Mouse (Mus musculus): ENCODE measurements around the gene Plxna4.

- no peak for TF ChIP-seq CTCF (IDR thresholded peaks at IDR 0.05; ENCODE audit: low read depth, low read length)
- TF ChIP-seq POLR2A (IDR thresholded peaks at IDR 0.05; ENCODE audit: borderline replicate concordance, low read depth, low read length): no peak
Observed at GRCm38 (mm10) chr6:32526762-32527161, 61.2 kb downstream of the Plxna4 start.
